8 mouse cellular contexts compared by ENCODE assay signal in genomic region chr5:144189950-144190583, GRCm38 (mm10). TPM values are rescaled to one million over a fixed set of nuclear protein-coding genes. Genes with fewer than 3 reads are reported as not detected.
DNase-seq lines count a peak whose midpoint lies in the region; TF ChIP-seq lines count a peak whose summit lies in the region.

Gene Bhlha15 (plus strand): TSS chr5:144190286.

- DNase-seq in gastrocnemius, adult 2 months, result peak; percentile 47
- no peak for DNase-seq in gastrocnemius, postnatal 10 days
- DNase-seq in embryo, embryonic 10.5 days (ENCODE audit: low spot score), result peak; percentile 58
- DNase-seq in heart, postnatal 10 days, result peak; percentile 32 to 41
- DNase-seq in kidney, postnatal 36 days, result peak; percentile 78 to 84
- peak; percentile 78 to 79 for DNase-seq in spleen, postnatal 36 days (ENCODE audit: low spot score in 2 of 2)
- no peak for DNase-seq in right cerebral cortex, adult 18-20 months

- H3K27me3 ChIP-seq in megakaryocyte, embryonic 14.5 days (replicated peaks), result peaks cover 14% of the 10 kb centered on the region

- no peak for TF ChIP-seq CTCF in gastrocnemius, adult 2 months (IDR thresholded peaks at IDR 0.05)

- intact Hi-C loops in gastrocnemius, adult 2 months (cut with DNase I), result no loop called here
- intact Hi-C loops in heart, postnatal 10 days (cut with DNase I), result no loop called here

- no peak within 1 kb of the TSS for H3K27ac ChIP-seq in gastrocnemius, adult 2 months

- H3K36me3 ChIP-seq in megakaryocyte, embryonic 14.5 days (replicated peaks; ENCODE audit: low read length), result peaks cover 23% of the 10 kb centered on the region

- H3K9me3 ChIP-seq in megakaryocyte, embryonic 14.5 days, result no peaks in the 10 kb centered on the region

- peak within 1 kb of the TSS; percentile 51 for H3K4me3 ChIP-seq in gastrocnemius, adult 2 months
- H3K4me3 ChIP-seq in megakaryocyte, embryonic 14.5 days (replicated peaks), result peak within 1 kb of the TSS; percentile 85

- peaks cover 21% of the 10 kb centered on the region for H3K4me1 ChIP-seq in megakaryocyte, embryonic 14.5 days

RNA-seq across cellular contexts. Expression of gene Bhlha15, which starts in this region (rescaled TPM):
- total RNA-seq in gastrocnemius, adult 2 months (2021), result not detected
- under 1 TPM in 1 of 2 experiments, not detected in 1; 0.32 TPM for total RNA-seq in gastrocnemius, postnatal 10 days (2021)
- not detected for total RNA-seq in heart, postnatal 10 days (2021)
- 0.15 and 0.63 TPM in 2 replicates for polyA plus RNA-seq in megakaryocyte, embryonic 14.5 days (2012; ENCODE audit: insufficient read depth, low replicate concordance)

Comparison
In these comparisons a context has a peak if more than half of its experiments do, and no peak if none do; other contexts are left out.
1. Peak in DNase-seq and H3K4me3 ChIP-seq in gastrocnemius, adult 2 months; RNA of the gene not detected or under 1 TPM.
2. Peak in DNase-seq in heart, postnatal 10 days; RNA of the gene not detected or under 1 TPM.
3. DNase-seq: peak in embryo, embryonic 10.5 days (single experiment), kidney, postnatal 36 days (2 of 2) and spleen, postnatal 36 days (2 of 2); none in gastrocnemius, postnatal 10 days (single experiment) and right cerebral cortex, adult 18-20 months (single experiment).